Mouse (Mus musculus) E14TG2a.4 (cell line): Measurements from ENCODE around the gene Acer3.
A peak's percentile ranks its signal among the peaks of the same experiment; 100 is the strongest.
"Not testable (repeated sequence)": the region's sequence is repeated elsewhere in the genome, so short reads cannot be mapped to it uniquely, and the experiment has no call there.

Experiments used
- H3K27me3 ChIP-seq: 2 replicates; pipeline ENCODE4 v1.6.1; 2014; ENCODE audit warnings: low read length, control low read depth; ENCODE audit not compliant: insufficient read depth
- H3K36me3 ChIP-seq: 2 replicates; pipeline ENCODE4 v1.6.1; 2014; ENCODE audit warnings: low read length, control low read depth; ENCODE audit not compliant: insufficient read depth
- H3K4me1 ChIP-seq: replicated peaks from 2 replicates; pipeline ENCODE4 v1.6.1; 2014; ENCODE audit warnings: low read depth, low read length, control low read depth
- H3K4me3 ChIP-seq: replicated peaks from 2 replicates; pipeline ENCODE4 v1.5.1; 2014; ENCODE audit warnings: mild to moderate bottlenecking, low read length
- H3K9me3 ChIP-seq: 2 replicates; pipeline ENCODE4 v1.6.1; 2014; ENCODE audit warnings: low read length, control low read depth
- CTCF ChIP-seq: conservative IDR thresholded peaks from 2 replicates; pipeline ENCODE4 v1.5.1; 2014; ENCODE audit warnings: low read length
- NANOG ChIP-seq: IDR thresholded peaks from 2 replicates; pipeline ENCODE4 v1.6.1; 2014; ENCODE audit warnings: borderline replicate concordance, low read length, mixed read lengths
- POU5F1 ChIP-seq: IDR thresholded peaks from 2 replicates; pipeline ENCODE4 v1.6.1; 2014; ENCODE audit warnings: low read length, borderline replicate concordance

Gene Acer3

DNA sequence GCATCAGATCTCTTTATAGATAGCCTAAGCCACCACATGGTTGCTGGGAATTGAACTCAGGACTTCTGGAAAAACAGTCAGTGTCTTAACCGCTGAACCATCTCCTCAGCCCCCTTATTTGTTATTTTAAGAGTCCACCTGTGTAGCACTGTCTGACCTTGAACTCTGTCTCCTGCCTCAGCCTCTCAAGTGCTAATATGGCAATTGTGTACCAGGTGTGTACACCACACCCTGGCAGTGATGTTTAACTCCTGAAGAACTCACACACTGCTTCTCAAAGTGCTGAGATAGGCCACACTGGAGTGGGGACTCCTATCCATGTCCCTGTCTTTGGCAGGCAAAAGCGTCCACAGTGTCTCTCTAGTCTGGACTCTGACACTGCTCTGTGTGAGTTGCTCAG is 132.3 kb downstream of the Acer3 start:
- no peak for TF ChIP-seq POU5F1
- no peak for TF ChIP-seq NANOG
- TF ChIP-seq CTCF: no peak
- no peaks in the 10 kb centered on the region for H3K36me3 ChIP-seq
- peak overlapping the region; percentile 21 for H3K4me3 ChIP-seq

DNA sequence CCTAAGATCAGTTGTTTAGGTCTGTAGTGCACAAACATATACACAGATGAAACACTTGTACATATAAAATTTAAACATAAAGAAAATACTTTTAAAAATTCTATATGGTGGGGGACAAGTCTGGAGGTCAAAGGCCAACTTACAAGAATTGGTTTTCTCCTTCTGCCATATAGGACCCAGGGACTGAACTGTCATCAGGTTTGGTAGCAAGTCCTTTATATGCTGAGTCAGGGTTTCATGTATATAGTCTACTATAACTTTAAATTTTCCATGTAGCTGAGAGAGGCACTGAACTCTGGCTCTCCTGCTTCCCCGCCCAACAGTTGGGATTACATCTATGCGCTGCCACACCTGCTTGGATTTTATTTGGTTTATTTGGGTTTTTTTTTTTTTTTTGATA is 132.8 kb downstream of the Acer3 start:
- H3K9me3 ChIP-seq: no peaks in the 10 kb centered on the region
- H3K27me3 ChIP-seq: peaks cover 19% of the 10 kb centered on the region
- no peaks in the 10 kb centered on the region for H3K36me3 ChIP-seq
- no peak for TF ChIP-seq POU5F1
- TF ChIP-seq NANOG: no peak
- TF ChIP-seq CTCF: no peak
- H3K4me3 ChIP-seq: 0 out of 2 replicates have a peak overlapping the region, but pooled peaks have one; percentile 21
- H3K4me1 ChIP-seq: peaks cover 46% of the 10 kb centered on the region

More for the DNA sequence above, 132.3 kb downstream of the Acer3 start:
- Histone ChIP-seq H3K27me3 (peaks cover 24% of the 10 kb centered on the region), H3K4me1 (peaks cover 51% of the 10 kb centered on the region), H3K9me3 (no peaks in the 10 kb centered on the region)

DNA sequence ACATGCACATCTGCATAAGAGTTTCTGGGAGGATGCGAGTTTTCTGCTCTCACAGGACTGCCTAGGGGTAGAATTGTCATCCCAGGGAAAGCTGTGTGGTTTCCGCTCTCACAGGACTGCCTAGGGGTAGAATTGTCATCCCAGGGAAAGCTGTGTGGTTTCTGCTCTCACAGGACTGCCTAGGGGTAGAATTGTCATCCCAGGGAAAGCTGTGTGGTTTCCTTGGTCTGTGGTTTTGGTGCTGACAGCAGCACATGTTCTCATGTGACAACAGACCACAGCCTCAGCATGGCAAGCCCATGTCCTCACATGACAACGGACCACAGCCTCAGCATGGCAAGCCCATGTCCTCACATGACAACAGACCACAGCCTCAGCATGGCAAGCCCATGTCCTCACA is 133.7 kb downstream of the Acer3 start:
- not testable (repeated sequence) for H3K36me3 ChIP-seq, H3K4me3 ChIP-seq, H3K9me3 ChIP-seq
- H3K4me1 ChIP-seq: peaks cover 43% of the 10 kb centered on the region
- peaks cover 10% of the 10 kb centered on the region for H3K27me3 ChIP-seq

DNA sequence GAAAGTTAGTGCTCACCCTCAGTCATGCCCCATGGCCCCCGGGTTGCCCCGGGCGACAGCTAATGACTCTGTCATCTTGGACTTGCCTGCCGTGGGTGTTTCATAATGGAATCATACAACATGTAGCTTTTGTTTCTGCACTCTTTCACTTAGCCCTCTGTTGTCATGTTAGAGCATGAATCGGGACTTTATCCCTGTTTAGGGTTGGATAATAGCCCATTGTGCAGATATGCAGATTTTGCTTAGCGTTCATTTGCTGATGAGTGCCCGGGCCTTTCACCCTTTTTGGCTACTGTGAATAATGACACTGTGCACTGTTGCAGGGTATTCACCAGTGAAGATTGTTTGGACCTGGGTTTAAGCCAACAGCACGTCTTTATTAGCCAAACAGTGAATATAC is 134.4 kb downstream of the Acer3 start:
- Histone ChIP-seq H3K27me3 (peaks cover 3% of the 10 kb centered on the region; the same call in 1 of the 2 replicates), H3K4me1 (peaks cover 49% of the 10 kb centered on the region), H3K9me3 (no peaks in the 10 kb centered on the region), H3K36me3 (no peaks in the 10 kb centered on the region), H3K4me3 (no peak overlapping the region)
- TF ChIP-seq NANOG: no peak
- no peak for TF ChIP-seq CTCF
- TF ChIP-seq POU5F1: no peak

DNA sequence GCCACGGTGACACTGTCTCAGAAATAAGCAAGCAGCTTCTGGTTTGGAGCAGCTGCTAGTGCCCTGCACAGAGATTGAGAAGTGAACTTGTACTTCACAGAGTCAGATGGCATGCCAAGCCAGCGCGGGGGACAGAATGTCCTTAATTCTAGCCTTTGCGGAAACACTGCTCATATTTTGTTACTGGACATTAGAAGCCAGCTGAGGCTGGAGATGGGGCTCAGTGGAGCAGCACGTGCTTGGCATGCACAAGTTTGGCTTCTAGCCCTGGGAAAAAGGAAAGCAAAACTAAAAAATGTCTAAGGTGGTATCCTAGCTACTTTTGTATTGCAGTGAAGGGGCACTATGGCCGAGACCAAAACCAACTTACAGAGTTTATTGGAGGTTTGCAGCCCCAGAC is 135.7 kb downstream of the Acer3 start:
- H3K9me3 ChIP-seq: no peaks in the 10 kb centered on the region
- no peaks in the 10 kb centered on the region for H3K27me3 ChIP-seq
- H3K36me3 ChIP-seq: no peaks in the 10 kb centered on the region
- TF ChIP-seq POU5F1: no peak
- no peak for TF ChIP-seq NANOG
- TF ChIP-seq CTCF: no peak
- no peak overlapping the region for H3K4me3 ChIP-seq
- H3K4me1 ChIP-seq: peaks cover 49% of the 10 kb centered on the region

DNA sequence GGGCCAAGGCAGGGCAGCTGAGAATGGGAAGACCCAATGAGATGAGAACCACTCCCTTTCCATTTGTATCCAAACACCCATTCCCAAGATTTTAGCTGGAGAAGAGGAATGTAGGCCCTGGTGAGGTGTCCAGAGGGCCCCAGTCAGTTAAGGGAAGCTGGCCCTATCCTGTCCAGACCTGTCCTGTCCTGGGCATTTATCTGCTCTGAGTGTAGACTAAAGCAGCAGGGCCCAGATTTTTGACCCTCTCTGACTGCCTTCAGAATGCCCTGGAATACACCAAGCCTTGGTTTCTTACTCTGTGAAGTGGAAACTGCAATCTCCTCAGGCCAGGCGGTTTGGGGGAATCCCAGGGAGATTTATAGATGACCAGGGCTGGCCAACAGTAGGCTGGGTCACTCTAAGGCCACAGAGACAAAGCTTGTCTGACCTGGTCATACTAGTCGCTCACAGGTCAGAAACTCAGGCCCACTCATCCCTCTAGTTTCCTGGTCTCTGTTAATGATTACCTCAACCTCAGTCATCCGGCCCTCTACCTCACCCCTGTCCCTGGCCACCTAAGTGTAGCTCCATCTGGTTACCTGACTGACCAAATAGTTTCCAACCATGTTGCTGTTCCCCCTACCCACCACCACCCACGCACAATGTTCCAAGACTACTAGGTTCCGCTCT is 142.3 kb downstream of the Acer3 start:
- peak overlapping the region; percentile 92 for H3K4me3 ChIP-seq
- H3K9me3 ChIP-seq: no peaks in the 10 kb centered on the region
- no peak for TF ChIP-seq CTCF
- TF ChIP-seq NANOG: no peak
- TF ChIP-seq POU5F1: no peak
- H3K36me3 ChIP-seq: no peaks in the 10 kb centered on the region; the same call in 1 of the 2 replicates
- H3K4me1 ChIP-seq: peaks cover 55% of the 10 kb centered on the region
- H3K27me3 ChIP-seq: no peaks in the 10 kb centered on the region

DNA sequence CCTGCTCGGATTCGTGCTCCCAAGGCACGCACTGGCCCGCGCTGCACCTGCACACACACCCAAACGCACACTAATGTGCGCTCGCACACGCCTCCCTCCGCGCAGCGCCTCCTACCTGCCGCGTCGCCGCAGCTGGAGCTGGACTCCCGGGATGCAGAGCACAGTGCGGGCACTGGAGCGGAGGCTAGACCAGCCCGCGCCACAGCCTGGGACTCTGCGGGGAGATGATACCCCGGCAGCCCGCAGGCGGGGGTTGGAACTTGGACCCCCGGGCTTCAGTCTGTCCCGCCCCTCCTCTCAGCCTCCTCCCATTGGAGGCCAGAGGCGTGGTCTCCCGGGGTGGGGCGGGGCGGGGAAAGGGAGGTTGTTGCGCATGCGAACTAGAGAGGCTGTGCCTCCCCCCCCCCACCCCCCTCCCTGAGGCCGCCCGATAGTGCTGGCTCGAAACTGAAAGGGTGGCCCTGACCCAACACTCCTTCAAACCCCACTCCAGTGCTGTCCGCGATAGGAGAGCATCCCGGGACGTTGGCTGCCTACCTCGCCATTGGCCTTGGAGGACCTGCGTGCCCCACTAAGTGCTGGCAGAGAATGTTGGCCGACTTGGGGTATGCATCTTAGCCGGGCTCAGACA is 143.0 kb downstream of the Acer3 start, which contains the start of gene Capn5:
TSS of gene Capn5 (minus strand) at position 346 of the 631 bp plus-strand sequence.
- no peaks in the 10 kb centered on the region; the same call in 1 of the 2 replicates for H3K36me3 ChIP-seq
- TF ChIP-seq CTCF: no peak
- peak within 1 kb of the TSS; percentile 92 for H3K4me3 ChIP-seq
- no peaks in the 10 kb centered on the region for H3K27me3 ChIP-seq
- H3K9me3 ChIP-seq: no peaks in the 10 kb centered on the region
- H3K4me1 ChIP-seq: peaks cover 61% of the 10 kb centered on the region

DNA sequence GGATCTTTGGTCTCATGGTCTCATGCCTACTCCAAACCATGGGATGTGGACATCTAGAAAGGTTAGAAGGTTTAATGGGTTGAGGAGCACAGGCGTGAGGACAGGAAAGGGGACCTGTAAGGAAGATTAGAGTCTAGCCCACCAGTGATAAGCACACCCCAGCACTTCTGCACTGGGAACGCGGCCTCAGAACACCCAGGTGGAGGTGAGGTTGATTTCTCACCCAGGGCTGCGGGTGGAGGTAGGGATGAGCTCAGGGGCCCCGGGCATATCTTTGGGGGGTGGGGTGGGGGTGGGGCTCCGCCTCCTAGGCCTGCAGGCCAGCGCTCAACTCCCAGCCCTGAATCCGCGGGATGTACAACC is 143.5 kb downstream of the Acer3 start:
- H3K4me3 ChIP-seq: peak overlapping the region; percentile 92
- no peaks in the 10 kb centered on the region for H3K27me3 ChIP-seq
- no peak for TF ChIP-seq POU5F1
- no peak for TF ChIP-seq NANOG
- TF ChIP-seq CTCF: no peak
- H3K4me1 ChIP-seq: peaks cover 66% of the 10 kb centered on the region
- H3K36me3 ChIP-seq: peaks cover 2% of the 10 kb centered on the region; the same call in 1 of the 2 replicates
- H3K9me3 ChIP-seq: no peaks in the 10 kb centered on the region

DNA sequence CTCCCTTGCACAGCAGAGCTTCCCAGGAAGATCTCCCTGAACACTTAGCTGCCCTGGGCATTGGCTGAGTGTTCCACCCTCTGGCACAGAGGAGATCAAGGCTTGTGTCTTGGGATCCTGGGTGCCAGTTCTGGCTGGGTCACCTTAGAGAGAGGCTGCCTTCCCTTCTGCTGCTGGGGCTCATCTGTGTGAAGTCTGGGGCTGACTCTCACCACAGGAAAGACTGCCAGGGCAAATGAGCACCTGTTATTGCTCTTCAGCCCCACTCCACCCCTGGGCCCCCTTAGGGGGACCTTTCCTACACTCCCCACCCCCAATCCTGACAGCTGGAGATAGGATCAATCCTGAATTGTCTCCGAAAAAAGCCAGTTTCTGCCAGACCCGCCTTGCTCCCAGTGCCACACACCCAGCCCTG is 143.9 kb downstream of the Acer3 start:
- Histone ChIP-seq H3K4me1 (peaks cover 69% of the 10 kb centered on the region), H3K9me3 (no peaks in the 10 kb centered on the region), H3K36me3 (peaks cover 6% of the 10 kb centered on the region; the same call in 1 of the 2 replicates), H3K4me3 (peak overlapping the region; percentile 92), H3K27me3 (no peaks in the 10 kb centered on the region)
- TF ChIP-seq POU5F1 (no peak), NANOG (no peak), CTCF (no peak)
